Mouse (Mus musculus): Measurements from ENCODE around the gene Olfr452. TPM values are rescaled to one million over a fixed set of nuclear protein-coding genes. Genes with fewer than 3 reads are reported as not detected.

Olfr452 gene
- not detected for total RNA-seq (2023)

DNA sequence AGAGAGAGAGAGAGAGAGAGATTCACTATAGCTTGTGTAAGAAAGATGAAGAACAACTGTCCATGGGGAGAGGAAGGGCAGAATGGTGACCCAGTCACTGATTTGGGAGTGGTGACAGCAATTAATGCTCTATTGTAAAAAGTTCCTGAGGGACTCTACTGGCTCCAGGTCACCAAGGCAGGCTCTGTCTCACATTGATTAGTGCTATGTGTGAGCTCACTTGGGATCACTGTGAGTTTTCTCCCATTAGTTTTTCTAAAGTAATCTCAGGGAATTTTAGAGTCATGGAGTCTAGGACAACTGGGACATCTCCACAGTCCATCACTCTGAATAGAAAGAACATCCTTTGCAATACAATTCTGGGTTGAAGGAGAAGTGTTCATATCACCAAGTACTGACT lies at the start of gene Olfr452:
Gene Olfr452 (plus strand): TSS at position 301 of the 400 bp plus-strand sequence.

DNA sequence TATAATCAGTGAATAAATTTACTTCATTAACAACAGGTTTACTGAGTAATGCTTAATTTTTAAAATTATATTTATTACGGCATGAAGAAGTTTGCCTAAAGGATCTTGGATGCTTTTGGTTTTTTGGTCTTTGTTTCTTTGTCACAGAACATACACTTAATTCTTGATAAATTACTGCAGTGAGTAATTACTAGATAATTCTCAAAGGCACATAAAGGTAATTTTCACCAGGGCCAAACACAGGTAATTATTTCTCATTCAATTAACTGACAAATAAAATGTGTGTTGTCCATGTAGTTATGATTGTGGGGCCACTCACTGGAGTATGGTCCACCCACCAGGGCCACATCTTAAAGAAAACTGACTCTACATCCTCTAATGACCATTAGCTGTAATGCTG lies 45.8 kb upstream of the Olfr452 start, which contains the start of gene Olfr453:
Gene Olfr453 (plus strand): TSS at position 301 of the 400 bp plus-strand sequence.

DNA sequence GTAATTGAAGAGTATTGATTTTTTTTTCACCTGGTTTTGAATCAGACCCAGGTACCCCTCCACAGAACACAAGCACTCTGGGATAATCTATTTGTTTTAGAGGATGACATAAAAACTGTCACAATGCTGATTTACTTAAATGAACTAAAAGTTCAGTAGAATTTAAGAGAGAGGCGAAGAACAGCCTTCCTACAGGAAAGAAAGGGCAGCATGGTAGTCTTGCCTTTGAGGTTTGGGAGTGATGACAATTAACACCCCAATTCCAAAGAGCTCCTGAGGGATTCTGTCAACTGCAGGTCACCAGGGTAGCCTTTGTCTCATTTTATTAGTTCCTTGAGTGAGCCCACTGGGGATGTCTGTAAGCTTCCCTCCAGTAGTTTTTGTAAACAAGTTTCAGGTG lies 28.8 kb upstream of the Olfr452 start, which contains the start of gene Olfr38:
Gene Olfr38 (plus strand): TSS at position 301 of the 400 bp plus-strand sequence.

DNA sequence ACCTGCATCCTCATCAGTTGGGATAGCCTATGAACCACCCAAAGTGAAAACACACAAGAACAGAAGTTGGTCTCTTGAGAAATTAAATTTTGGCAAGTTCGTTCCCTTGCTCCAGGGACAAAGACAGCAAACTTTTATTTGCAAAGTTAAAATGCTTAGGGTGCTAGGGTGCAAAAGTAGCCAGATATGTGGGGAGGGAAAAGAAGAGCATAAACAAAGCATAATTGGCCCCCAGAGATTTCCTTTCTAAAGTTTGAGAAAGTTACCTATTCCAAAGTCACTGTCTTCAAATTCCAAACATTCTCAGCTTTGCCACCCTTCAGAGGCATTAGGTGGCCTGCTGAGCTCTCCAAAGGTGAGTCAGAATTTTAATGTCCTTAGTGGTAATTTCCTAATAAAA lies 26.7 kb downstream of the Olfr452 start, which contains the start of gene Olfr450:
Gene Olfr450 (plus strand): TSS at position 301 of the 400 bp plus-strand sequence.

DNA sequence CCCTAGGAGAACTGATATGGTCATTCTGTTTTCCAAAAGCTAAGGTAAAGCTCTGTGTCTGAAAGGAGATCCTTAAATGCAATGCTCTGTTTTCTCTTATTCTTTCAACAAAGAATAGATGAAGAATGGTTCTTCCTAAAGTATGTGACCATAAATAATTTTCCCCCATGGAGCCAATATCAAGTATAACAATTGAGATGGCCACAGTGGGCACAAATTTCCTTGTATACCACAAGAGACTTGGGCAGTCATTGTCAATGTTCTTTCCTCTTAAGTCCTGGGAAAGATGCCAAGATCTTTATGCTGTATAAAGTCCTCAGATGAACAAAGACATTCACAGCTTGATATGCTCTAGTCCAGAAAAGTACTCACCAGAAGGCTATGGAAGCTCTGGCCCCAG lies 49.2 kb downstream of the Olfr452 start, which contains the start of gene Olfr449:
Gene Olfr449 (plus strand): TSS at position 301 of the 400 bp plus-strand sequence.

Other genes starting within 250 kb of the Olfr452 start
- gene Olfr455, start 237.5 kb upstream of the Olfr452 start, total RNA-seq (2023): not detected
- gene Tcaf3, start 187.4 kb upstream of the Olfr452 start, total RNA-seq (2023): not detected
- not detected for gene Tcaf2, start 139.8 kb upstream of the Olfr452 start, total RNA-seq (2023)
- gene Tcaf1, start 75.0 kb upstream of the Olfr452 start, total RNA-seq (2023): under 1 TPM in 1 of 2 experiments, not detected in 1; 0.18 TPM
- not detected for gene Olfr453, start 45.7 kb upstream of the Olfr452 start, total RNA-seq (2023)
- gene Olfr38, start 28.7 kb upstream of the Olfr452 start, total RNA-seq (2023): not detected
- gene Olfr450, start 26.8 kb downstream of the Olfr452 start, total RNA-seq (2023): not detected
- gene Olfr449, start 49.3 kb downstream of the Olfr452 start, total RNA-seq (2023): not detected
- not detected for gene Olfr448, start 105.3 kb downstream of the Olfr452 start, total RNA-seq (2023)
- gene Olfr447, start 123.8 kb downstream of the Olfr452 start, total RNA-seq (2023): not detected
- not detected for gene Olfr446, start 136.3 kb downstream of the Olfr452 start, total RNA-seq (2023)
- gene Olfr444, start 164.0 kb downstream of the Olfr452 start, total RNA-seq (2023): not detected

All from neutrophil, adult 59 days (primary cell).